Mouse (Mus musculus) frontal cortex, postnatal 25 days (tissue): ENCODE results near the gene Hc.
A peak's percentile ranks its signal among the peaks of the same experiment; 100 is the strongest.

Experiments used
- DNase-seq, 2 experiments: peaks; one replicate each; pipeline ENCODE4 v3.0.0; 2022; ENCODE audit warnings: low spot score in 2 of 2

The Hc gene

DNA sequence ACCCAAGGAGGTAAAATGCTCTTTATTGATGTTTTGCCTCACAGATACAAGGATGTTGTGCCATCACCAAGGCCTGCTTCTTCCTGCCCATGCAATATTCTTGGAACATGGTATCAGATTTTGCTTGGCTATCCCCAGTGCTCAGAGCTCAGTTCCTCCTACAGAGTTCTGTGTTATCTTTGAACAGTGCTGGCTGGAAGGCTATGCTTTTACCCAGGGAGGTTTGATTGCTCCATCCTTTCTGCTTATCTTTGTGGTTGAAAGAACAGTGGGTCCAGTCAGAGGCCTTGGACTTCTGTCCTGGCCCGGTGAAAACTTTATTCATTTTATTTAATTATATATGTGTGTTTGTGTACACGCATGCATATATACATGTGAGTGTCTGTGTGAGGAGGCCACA, 83.0 kb downstream of the Hc start:
- no peak for DNase-seq

DNA sequence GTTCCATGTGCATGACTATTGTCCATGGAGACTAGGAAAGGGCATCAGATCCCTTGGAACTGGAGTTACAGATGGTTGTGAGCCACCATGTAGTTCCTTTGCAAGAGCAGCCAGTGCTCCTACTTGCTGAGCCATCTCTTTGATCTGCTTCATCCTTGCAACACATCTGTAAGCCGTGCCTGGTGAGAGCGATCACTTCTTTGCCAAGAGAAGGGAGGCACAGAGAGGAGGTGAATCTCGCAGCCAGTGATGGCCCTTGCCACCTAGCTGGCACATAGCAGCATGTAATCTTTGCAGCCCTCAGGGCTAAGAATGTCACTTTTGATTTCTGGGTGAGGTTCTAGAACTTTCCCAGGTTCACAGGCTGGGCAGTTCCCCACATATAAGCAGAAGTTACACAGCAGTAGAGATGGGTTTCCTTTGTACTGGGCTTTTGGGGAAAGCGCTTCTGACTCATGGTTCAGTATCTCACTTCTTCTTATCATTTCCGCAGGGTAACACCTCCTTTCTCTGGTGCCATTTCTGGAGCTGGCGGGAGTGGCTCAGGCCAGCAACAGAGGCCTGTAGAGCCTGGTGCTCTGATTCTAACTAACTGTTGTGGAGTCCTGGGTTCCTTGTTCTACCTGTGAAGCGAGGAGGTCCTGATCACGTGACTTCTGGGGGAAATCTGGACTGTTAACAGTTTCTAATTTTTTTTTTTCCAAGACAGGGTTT, 84.1 kb downstream of the Hc start:
- DNase-seq, result no peak

DNA sequence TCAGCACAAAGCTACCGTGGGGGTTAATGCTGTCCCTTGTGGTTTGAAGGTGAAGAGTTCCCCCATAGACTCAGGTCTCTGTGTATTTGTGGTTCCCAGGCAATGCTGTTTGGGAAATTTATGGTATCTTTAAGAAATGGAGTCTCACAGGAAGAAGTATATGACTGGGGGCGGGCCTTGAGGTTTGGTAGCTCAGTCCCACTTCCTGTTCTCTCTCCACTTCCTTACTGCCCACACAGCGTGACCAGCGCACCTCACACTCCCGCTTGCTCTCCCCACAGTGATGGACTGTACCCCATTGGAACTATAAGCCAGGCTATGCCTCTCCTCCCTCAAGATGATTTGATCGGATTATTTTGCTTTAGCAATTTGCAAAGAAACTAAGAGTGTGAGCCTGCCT, 84.8 kb downstream of the Hc start:
- no peak for DNase-seq

DNA sequence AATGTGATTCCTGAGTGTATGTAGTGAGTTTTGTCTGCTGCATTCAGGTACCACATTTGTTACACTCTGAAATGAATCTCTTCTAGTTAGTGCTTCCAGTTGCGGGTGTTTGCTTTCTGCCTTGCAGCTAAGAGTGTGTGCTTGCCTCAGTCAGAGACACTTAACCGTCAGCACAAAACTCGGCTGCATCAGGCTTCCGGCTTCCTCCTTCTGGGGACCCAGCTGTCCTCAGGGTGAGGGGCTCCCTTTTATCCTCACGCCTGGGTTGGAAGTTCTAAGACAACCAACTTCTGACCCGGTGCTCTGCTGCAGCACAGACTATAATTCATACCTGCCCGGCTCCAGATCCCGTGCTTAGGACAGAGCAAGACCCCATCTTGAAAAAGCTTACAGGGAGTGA, 88.2 kb downstream of the Hc start:
- DNase-seq, result no peak

DNA sequence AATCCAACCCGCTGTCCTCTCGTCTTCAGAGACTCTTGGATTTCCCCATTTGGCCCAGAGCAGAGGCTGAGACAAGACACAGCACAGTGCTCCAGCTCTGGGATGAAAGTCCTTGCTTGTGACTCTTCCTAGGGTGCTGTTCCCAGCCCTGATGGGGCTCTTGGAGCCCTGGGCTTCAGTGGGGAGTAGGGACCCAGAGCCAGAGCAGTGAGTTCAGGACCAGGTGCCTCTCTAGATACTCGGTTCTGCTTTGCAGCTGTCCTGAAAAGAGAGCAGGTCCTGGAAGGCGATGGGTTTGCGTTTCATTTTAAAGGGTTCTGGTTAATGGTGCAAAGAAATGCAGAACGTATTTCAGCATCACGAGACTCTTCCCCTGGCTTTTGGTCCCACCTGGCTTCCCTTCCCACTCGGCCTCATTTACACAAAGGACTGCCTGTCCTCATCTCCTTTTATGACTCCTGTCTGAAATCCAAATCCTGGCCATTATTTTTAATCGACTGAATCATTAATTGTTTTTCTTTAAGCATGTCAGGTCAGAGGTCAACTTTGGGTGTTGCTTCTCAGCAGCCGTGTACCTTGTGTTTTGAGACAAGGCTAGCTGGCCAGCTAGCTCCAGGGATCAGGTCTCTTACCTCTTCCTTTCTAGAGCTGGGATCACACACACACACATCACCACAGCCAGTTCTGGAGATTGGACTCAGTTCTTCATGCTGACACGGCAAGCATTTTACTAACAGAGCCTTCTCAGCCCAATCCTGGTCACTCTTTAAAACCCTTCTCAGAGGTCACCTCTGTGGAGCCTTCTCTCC, 90.0 kb downstream of the Hc start:
- DNase-seq, result no peak

DNA sequence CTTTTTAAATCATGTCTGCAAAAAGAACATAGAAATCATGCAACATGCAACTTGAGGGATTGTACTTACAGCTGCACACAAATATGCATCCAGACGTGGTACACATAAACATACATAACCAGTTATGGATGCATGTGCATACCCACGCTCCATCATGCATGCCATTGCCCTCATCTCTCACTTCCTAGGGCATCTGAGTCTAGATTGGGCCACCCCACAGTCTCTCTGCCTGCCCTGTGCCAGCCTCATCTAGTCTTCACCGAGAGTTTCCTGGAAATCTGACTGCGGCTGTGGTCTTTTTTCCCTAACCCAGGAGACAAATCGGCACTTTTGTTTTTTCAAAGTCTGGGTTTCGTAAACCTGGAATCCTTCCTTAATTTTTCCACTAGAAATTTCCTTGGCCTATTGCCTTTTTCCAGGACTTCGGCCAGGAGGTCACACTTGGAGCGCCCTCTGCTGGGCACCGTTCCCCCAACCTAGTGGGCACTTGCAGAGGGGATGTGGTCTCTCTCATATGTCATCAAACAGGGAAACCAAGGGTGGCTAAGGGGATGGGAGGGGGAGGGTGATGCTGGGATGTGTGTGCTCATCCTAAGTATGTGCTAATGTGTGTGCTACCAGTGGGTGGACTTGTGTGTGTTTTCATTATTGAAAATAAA, 91.0 kb downstream of the Hc start:
- DNase-seq, result peak; percentile 33 to 42

DNA sequence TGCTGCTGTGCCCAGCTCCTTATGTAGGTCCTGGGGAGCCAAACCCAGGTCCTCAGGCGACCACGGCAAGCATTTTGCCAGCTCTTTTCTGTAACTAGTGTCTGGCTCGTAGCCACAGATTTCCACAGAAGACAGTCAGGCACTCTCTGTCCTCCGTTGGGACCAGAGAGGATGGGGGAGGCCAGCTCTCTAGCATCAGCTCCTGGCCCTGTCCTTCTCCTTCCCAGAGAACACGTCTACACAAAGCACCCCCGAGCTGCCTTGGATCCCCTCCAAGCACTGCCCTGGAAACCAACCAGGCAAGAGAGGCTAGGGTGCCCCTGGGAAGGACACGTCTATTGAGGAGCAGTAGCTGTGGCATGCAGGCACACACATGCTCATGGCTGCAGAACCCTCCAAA, 92.1 kb downstream of the Hc start:
- DNase-seq, result no peak

DNA sequence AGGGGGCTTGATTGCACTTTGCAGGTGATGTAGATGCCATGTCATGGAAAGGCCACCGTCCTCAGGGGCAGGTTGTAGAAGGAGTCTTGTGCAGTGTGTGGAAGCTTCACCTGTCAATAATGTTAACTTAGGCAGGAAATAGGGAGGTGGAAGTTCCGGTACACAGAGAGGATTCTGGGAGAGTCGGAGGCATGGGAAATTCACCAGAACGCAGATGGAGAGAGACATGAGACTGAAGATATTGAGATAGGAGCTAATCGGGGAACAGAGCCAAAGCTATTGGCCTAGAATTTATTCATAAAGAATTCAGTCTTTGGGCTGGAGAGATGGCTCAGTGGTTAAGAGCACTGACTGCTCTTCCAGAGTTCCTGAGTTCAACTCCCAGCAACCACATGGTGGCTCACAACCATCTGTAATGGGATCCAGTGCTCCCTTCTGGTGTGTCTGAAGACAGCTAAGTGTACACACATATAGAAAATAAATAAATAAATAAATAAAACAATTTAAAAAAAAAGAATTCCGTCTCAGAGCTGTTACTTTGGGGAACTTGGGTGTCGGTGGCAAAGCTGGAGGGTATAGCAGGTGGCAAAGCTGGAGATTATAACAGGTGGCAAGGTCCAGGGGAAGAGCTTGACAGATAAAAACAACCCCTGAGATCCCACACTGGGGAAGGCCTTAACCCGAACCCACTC, 94.8 kb downstream of the Hc start:
- DNase-seq, result no peak

DNA sequence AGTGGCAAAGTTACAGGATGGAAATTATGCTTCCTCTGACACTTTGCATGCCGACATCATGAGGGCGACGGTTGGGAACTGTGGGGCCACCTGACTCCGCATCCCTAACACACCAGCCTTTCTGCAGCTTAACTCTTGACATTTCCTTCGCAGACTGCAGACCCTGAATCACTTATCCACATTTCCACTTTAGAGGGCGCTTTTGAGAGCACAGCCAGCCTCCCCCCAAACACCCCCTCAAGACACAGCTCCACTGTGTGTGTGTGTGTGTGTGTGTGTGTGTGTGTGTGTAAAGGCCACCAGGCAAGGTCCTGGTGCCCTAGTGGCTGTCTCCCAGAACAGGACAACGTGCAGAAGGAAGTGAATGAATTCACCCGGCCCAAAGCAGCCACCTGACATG, 95.4 kb downstream of the Hc start:
- no peak for DNase-seq

DNA sequence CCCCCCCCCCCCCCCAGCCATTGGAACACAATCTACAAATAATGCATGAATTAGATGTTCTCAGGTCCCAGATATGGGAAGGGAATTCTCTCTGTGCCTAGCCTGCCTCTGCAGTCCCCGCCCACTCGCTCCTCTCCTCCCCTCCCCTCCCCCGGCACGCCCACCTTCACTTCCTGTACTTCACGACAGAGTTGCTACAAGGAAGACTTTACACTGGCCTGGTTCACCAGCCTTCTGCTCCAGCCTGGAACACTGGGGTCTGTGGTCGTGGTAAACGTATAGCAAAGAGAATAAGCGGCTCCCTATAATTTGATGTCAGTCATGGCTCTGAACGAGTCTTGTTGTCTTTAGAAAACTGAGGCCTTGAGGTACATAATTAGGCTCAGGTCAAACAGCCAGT, 95.9 kb downstream of the Hc start:
- no peak for DNase-seq

DNA sequence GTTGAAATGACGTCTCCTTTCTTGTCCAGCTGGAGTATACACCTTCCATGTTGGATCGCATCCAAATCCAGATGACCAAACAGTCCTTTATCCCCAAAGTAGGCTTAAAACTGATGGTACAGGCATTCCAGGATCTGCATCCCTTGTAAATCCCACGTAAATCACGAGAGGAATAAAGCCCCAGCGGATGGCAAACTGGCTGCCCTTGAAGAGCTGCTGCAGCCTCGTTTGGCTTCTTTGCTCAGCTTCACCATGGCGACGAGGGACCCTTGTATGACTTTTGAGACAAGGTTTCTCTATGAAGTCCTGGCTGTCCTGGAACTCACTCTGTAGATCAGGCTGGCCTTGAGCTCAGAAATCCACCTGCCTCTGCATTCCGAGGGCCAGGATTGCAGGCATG, 96.6 kb downstream of the Hc start:
- DNase-seq, result no peak

DNA sequence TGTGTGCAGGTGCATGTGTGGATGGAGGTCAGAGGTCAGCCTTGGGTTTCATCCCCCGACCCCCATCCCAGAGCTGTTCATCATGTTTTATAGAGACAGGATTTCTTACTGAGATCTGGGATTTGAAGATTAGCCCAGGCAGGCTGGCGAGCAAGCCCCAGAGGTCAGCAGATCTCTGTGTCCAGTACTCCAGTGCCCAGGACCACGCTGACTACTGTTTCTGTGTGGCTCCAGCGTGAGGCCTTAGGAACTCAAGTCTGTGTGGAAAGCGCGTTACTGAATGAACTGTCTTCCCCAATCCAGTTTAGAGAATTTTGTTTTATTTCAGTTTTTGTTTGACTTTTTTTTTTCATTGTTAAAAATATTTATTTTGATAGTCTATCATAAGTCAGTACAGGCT, 97.0 kb downstream of the Hc start:
- DNase-seq, result no peak

DNA sequence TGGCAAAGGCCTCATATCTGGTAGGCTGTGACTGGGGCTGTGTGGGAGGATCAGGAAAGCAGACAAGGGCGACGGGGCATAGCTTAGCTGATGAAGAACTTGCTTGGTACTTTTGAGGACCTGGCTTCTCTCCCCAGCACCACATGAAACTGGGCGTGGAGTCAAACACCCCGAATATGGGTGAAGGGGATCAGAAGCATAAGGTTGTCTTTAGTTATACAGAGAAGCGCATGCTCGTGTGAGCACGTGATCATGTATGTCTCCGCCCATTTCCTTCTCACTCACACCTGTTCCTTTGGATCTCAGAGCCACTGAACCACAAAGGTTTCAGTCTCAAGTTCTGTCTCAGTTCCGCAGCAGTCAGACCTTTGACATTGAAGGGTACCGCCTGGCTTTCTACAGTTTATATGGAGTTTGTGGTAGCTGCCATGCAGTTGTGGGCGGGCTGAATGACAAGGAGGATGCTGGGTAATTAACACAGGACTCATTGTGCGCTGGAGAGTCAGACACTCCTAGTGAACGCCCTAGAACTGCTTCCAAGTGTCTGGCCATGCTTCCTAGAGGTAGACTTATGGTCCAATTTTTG, 97.8 kb downstream of the Hc start:
- no peak for DNase-seq

DNA sequence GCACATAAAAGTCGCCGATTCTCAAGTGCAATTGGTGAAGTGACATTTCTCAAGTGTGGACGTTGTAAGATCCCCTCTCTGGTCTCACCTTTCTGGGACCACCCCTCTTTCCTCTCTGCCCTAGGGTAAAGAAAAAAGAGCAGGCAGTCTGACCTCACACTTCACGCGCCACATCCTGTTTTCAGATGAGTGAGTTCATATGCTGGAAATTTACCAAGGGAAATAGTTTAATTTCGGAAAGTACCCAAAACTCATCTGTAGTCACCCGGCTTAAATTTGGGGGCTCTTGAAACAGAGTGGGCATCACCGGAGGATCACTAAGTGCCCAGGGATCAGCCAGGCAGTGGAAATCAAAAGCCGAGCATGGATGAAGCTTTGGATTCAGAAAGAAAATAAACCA, 98.3 kb downstream of the Hc start:
- DNase-seq, result no peak

DNA sequence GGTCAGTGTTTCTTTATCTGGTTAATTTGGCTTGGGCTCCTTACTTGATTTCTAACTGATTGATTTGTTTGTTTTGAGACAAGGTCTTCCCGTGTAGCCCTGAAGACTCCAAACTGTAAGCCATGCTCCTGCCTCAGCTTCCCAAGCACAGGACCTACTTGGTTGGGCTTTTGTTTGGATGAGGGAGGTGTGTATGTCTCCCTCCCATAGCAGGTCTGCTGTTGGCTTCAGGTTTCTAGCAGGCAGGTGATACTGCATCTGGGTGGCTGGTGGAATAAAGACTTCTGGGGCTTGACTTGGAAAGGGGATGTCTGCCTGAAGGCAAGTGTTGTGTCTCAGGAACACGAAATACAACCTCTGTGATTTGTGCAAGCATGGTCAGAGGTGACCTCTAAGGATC, 99.0 kb downstream of the Hc start:
- no peak for DNase-seq

DNA sequence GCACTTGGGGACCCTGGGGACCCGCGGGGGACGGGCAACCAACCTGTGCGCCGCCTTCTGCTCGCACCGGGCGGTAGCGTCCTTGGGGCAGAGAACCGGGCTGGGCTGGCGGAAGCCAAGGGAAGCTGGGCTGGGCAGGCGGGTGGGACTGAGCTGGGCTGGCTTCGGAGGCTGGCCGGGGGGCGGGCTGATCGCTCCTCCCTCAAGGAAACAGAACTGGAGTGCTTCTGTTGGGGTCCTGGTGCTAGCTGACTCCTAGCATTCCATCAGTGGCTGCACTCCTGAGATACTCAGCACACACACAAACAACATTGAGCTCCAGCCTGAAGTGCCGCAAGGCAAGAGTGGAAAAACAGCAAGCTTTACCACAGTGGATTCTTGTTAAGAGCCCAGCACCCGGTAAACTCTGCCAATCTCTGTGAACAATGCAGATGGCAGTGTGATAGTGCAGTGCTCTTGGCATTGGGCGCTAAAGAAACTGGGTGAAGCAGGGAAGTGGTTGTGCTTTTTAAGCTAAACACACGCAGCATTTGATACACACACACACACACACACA, 99.7 kb downstream of the Hc start, which contains the start of gene Traf1:
TSS of gene Traf1 (minus strand) at position 292 of the 556 bp plus-strand sequence.
- DNase-seq, result no peak

DNA sequence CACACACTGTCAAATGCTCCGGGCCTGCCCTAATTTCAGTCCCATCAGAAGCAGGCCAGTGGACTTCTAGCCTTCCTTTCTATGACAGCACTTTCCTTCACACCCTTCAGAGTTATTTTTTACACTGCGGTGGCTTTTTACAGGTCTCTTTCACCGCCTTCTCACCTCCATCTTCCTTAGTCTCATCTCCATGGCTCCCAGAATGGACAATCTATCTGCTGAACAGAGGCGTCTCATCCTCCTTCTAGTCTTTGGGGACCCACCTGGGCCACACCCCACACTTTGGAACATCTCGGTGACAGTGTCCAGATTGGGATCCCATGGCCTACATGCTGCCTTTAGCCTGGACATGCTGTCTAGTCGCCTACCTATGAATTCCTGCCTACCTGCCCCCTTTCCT, 100.3 kb downstream of the Hc start:
- no peak for DNase-seq

DNA sequence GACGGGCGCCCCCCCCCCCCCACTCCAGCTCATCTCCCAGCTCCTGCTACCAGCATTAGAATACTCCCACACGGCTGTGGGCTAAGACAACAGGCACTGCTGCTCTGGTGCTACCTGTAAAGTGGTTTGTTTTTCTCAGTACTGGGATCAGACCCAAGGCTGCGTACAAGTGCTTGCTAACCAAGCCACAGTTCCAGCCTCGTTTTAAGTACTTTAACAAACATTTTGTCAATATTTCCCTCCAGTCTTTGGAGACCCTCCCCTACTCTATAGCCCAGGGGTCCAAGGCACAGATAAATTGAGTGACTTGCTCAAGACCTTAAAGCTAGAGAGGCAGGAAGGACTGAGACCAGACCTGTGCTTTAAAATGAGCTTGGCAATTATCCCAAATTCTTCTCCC, 100.8 kb downstream of the Hc start:
- no peak for DNase-seq

DNA sequence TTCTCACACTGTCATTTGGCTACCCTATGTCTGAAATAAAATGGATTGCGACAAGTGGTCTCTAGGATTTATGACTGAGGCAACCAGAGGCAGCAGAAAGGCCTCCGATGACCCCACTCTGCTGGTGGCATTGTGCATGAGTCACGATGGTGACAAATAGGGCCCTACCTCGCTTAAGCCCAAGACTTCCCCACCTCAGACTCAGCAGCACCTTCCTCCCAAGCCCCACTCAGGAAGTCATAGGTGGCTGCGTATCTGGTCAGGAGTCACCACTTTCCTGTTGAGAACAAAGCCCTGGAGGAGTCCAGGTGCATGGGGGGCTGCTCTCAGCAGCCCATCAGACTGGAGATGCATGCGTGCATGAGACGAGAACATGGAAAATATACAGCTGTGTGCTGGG, 102.7 kb downstream of the Hc start:
- DNase-seq, result no peak

DNA sequence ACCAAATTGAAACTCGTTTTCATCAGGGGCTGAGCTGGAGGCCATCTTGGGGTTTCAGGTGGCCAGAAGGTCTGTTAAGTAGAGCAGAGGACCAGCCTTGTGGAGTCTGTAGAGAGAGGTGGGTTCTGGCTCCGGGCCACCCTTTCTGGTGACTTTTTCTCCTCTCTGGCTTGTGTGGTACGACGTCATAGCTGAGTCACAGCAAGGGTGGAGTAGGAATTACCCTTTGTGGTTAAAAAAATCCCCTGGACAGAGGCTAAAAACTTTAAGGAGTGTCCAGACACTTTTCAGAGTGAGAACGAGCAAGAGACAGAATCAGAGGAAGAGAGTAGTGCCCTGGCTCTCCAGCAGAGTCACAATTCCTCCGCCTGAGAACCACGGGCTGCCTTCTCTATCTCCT, 103.2 kb downstream of the Hc start:
- DNase-seq, result no peak

DNA sequence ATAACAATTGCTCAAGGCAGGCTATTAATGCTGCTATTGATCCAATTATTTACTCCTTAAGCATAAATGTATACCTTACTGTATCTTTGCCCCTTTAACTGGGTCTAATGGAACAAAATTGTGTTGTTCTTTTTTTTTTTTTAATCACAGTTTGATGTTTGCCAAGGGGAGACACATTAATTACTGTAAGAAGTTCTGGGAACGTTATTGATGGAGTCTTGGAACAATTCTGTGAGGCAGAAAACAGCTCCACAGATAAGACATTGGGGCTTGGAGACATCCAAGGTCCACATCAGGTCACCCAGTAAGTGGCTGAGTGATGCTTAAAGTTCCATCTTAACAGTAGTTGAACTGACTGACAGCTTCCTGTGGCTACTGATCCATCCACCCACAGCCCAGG, 103.8 kb downstream of the Hc start:
- DNase-seq, result no peak

DNA sequence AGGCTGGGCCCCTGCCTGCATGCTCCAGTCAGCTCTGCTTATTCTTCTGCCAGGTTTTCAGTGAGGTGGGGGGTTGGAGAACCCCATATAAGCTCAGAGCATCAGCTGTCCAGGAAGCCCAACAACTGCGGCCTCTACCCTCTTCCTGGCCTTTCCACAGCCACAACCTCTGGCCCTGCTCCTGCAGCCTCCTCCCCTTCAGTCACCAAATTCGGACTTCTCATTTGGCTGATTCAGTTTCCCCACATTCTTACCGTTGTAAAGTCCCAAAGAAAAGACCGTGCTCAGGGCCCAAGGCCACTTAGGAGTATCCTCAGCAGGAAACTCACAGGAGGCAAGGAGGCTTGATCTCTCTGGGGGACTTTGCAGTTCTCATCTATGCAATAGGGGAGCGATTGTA, 104.3 kb downstream of the Hc start:
- no peak for DNase-seq
